Mouse (Mus musculus): Measurements from ENCODE around the gene Anxa6.
"Not testable (repeated sequence)": the region's sequence is repeated elsewhere in the genome, so short reads cannot be mapped to it uniquely, and the experiment has no call there.

The Anxa6 gene

DNA sequence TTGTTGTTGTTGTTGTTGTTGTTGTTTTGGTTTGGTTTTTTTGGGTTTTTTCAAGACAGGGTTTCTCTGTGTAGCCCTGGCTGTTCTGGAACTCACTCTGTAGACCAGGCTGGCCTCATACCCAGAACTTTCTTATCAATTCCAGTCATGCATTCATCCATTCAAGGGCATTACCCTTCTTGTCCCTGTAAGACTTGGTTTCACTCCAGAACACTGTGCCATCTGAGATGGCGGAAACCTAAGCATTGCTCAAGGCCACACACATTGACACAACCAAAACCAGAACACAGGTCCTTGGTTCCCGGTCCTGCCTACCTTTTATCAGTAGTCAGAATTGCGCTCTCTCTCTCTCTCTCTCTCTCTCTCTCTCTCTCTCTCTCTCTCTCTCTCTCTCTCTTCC, 75.5 kb downstream of the Anxa6 start:
- not testable (repeated sequence) for DNase-seq

GRCm38 (mm10) chr11:54956912-54957311, 76.3 kb downstream of the Anxa6 start:
- no peak for DNase-seq

GRCm38 (mm10) chr11:54955735-54956480, 77.3 kb downstream of the Anxa6 start:
- DNase-seq: peak; percentile 98

DNA sequence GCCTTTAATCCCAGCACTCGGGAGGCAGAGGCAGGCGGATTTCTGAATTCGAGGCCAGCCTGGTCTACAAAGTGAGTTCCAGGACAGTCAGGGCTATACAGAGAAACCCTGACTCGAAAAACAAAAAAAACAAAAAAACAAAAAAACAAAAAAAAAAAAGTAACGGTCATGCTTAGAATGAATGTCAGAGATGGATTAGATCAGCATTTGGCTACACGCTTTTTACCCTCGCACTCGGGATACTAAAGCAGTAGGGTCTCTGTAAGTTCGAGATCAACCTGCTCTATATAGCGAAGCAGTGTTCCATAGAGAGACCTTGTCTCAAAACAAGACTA, 77.9 kb downstream of the Anxa6 start:
- not testable (repeated sequence) for DNase-seq

- DNase-seq: no peak
Observed at GRCm38 (mm10) chr11:54954716-54955115, 78.5 kb downstream of the Anxa6 start.

DNA sequence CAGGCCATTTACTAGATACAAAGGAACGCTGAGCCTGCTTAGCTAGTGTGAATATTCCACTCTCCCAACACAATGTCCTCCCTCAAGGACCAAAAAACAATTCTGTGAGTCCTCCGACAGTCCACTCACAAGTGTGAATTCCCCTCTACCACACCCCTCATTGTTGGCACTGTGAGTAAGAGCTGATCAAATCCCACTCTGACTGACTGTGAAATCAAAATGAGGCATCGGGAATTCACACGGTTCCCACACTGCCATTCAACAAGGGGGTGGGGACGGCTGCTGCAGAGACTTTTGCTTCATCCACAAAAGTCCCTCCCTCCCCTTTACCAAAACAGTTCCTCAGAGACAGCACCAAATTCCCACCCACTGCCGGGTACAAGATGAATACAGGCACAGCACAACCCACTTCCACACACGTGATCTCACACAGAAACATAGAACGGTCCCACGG, 79.2 kb downstream of the Anxa6 start:
- no peak for DNase-seq

DNA sequence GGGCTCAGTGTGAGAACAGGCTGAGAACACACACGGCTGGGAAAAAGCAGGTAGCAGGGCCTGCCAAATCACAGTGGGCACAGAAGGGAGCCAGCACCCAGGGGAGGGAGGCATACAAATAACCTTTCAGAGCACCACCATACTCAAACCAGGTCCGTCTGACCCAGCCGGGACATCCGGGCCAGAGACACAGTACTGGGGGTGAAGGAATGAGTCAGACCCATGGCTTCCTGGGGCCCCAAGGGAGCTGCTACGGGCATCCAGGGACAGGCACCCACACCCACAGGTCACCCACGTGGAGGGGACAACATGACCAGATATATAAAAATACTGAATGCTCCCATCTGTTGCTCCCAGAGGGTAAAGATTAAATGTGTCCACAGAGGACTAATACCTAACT, 80.6 kb downstream of the Anxa6 start:
- DNase-seq: peak; percentile 58

- no peak for DNase-seq
Observed at GRCm38 (mm10) chr11:54950684-54951083, 82.6 kb downstream of the Anxa6 start.

- DNase-seq: no peak
Observed at GRCm38 (mm10) chr11:54949717-54950116, 83.5 kb downstream of the Anxa6 start.

- no peak for DNase-seq
Observed at GRCm38 (mm10) chr11:54944702-54945101, 88.5 kb downstream of the Anxa6 start.

DNA sequence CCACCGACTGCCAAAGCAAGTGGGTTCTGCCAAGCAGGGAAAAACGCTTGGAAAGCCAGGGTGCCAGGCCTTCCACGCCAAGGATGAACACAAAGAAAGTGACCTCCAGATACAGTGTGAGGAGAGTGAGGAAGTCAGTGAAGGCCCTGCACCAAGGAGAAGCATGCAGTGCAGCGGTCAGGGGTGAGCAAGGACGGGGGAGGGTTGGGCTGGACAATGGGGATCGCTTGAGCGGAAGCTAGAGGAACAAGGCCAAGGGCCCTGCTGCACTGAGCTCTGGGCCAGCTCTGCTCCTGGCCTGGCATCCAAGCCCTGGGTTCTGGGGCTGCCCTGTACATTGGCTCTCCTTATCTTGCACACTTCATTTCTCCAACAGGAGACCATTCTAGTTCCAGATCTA, 93.2 kb downstream of the Anxa6 start:
- peak; percentile 71 for DNase-seq

DNA sequence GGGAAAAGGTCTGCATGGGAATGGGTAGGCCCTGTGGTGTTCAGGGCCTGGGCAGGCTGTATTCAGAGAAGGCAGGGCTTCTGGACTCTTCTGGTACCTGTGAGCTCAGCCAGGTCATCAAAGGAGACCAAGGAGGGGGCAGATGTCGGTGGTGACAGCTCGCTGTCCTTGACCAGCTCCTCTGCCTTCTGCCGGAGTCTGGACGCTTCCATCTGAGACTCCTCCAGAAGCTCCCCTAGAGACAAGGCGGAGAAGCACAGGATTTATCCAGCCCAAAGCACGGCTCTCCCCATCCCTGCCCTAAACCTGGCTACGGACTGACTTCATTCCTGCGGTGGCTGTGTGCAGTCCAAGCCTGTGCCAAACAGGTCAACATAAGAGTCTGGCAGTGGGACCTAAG, 93.7 kb downstream of the Anxa6 start:
- DNase-seq: peak; percentile 51

- DNase-seq: no peak
Observed at GRCm38 (mm10) chr11:54936771-54937140, 96.5 kb downstream of the Anxa6 start.

DNA sequence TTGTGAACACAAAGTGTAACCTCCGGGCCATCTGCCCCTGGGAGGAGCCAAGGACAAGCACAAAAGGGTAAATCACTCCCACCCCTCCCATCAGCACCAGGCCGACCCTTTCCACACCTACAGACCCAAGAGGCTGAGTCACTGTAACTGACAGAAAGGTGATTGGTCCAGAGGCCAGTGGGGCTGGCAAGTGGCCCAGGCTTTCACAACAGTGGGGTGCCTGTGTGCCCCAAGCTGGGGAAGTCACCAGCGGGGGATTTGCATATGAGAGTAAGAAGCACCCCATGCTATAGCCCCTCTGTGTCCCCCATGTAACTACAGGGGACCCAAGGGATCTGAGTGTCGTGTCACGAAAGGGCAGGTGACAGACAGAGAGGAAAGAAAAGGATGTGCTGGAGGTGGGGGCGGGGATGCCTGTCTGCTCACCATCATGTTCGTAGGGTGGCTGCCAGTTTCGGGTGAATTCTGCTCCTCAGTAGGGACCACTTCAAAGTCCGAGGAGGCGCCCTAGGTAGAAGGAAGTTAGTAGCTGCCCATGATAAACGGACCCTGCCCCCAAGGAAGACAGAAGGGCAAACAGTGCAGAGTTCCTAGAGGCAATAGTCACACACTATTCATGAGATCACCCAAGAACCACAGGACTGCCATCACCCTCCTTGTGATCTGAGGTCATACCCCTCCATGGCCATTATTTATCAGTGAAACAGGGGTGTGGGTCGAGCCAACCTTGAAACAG, 97.0 kb downstream of the Anxa6 start:
- DNase-seq: no peak

DNA sequence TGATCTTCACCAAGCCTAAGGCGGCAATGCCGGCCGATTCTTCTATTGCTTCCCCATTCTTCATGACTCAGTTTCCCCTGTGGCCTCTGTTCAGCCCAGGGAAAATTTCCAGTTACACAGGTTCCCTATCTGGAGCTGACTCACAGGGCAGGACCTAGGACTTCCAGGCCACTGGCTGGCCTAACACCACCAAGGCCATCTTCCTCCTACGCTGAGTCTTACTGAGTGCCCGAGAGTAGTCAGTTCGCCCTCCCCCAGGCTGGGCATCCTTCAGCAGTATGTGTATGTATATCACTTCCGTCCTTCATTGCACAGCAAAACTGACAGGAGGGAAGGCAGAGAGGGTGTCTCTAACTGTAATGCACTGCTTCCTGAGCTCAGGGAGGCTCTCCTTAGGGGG, 99.0 kb downstream of the Anxa6 start:
- no peak for DNase-seq

DNA sequence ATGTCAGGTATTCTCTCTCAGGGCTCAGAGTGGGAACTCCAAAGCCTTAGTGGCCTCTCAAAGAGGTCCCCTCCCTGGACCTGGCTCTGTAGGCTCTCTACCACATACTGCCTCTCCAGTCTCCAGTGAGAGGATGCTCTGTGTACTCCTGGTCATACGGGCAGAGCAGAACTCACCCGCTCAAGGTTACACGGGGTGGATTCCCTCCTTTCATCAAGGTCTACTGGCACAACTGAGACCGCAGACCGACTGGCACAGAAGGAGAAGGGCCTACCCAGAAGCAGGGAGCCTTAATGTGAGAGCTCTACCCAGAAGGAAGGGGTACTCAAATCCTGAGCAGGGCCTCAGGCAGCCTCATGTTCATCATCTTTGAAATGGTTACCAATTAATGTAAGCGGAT, 100.7 kb downstream of the Anxa6 start:
- no peak for DNase-seq

DNA sequence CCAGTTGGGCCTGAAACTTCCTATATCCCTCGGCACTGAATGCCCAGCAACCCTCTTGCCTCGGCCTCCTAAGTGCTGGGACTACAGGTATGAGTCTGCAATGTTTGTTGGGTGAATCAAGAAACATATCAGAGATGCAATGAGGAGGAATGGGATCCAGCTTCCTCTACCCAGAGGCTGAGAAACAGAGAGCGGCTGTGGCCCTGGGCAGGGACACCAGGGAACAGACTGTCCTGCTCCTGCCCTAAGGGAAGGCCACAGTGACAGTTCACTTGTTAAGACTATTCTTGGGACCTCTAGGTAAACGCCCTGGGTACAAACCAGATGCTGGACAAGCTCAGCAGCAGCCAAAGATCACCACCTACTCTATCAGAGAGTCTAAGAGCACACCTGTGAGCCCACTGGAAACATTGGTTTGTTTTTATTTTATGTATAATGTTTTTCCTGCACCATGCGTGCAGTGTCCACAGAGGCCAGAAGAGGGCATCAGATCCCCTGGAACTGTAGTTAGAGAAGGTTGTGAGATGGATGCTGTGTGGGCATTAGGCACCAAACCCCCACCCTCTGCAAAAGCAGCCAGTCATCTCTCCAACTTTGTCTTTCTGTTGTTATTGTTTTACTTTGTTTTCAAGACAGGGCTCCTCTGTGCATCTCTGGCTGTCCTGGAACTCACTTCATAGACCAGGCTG, 101.7 kb downstream of the Anxa6 start:
- no peak for DNase-seq

DNA sequence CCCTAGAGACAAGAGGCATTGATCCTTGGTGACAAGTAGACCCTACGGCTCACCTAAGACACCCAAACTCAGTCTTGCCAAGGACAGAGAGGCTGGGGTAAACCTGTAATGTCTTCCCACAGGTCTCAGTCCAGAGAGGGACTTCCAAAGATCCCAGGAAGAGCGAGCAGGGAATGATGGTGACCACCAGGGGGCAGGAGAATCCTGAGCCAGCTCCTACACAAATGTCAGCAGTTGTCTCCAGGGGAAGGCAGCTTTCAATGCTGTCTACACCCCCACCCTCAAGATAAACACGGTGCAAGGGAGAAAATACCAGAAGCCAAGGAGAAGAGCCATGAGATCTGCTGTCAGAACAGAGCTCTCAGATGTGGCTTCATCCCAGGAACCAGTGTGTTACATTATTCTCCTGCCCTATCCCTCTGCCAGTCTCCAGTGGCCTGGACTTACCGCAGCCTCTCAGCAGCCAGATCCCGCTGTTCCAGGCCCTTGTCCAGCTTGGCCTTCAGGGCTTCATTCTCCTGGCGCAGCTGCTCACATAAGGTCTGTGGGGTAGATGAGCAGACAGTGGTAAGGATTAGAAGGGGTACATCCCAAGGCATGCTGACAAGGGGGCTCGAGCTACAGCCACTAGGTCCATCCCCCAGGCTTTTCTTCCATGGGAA, 102.8 kb downstream of the Anxa6 start:
- peak; percentile 57 for DNase-seq

- no peak for DNase-seq
Observed at GRCm38 (mm10) chr11:54929744-54930143, 103.5 kb downstream of the Anxa6 start.

DNA sequence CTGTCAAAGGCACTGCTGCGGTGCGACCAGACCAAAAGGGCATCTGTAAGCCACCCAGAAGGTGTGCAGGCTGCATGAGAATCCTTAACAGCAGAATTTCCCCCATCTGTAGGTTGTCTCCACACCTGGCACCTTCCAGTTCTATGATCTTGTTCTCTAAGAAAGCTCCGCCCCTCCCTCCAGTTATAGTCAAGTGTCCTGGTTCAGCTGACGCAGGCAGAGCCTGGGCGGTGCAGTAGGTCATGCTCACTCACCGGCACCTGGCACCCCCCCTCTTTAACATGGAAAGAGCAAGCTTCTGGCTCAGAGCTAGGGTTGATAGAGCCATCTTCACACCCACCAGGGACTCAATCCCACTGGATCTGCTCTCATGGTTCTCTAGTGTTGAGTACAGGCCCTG, 104.0 kb downstream of the Anxa6 start:
- DNase-seq: no peak

All from cerebellum, adult 9-11 months (tissue).